Mouse (Mus musculus) midbrain, embryonic 14.5 days (tissue): ENCODE measurements around the gene Il11ra1. TPM values are rescaled to one million over a fixed set of nuclear protein-coding genes. Genes with fewer than 3 reads are reported as not detected.
A peak's percentile ranks its signal among the peaks of the same experiment; 100 is the strongest.
"Not testable (repeated sequence)": the region's sequence is repeated elsewhere in the genome, so short reads cannot be mapped to it uniquely, and the experiment has no call there.

Experiments
- ATAC-seq: fragments of 200-750 bp; cut with Nextera tagmentation; 2 replicates; pipeline ENCODE4 v1.8.0; 2017; ENCODE audit warnings: moderate number of reproducible peaks, moderate library complexity; ENCODE audit not compliant: low FRiP score, low TSS enrichment
- DNase-seq: peaks from one replicate; pipeline ENCODE4 v3.0.0-alpha.2; 2015
- H3K27ac ChIP-seq: fragments of 300-500 bp; sonication (generic); replicated peaks from 2 replicates; pipeline ENCODE4 v1.5.1; 2014; ENCODE audit warnings: mild to moderate bottlenecking, low read depth, low read length, moderate library complexity
- H3K27me3 ChIP-seq: fragments of 300-500 bp; sonication (generic); 2 replicates; pipeline ENCODE4 v1.6.1; 2014; ENCODE audit warnings: low read length, control low read depth, mixed read lengths; ENCODE audit not compliant: control insufficient read depth, insufficient read depth
- H3K36me3 ChIP-seq: fragments of 300-500 bp; sonication (generic); 2 replicates; pipeline ENCODE4 v1.6.1; 2014; ENCODE audit warnings: low read length, control low read depth; ENCODE audit not compliant: control insufficient read depth, insufficient read depth
- H3K4me1 ChIP-seq: fragments of 300-500 bp; sonication (generic); 2 replicates; pipeline ENCODE4 v1.6.1; 2014; ENCODE audit warnings: mild to moderate bottlenecking, antibody characterized with exemption, low read length, control low read depth; ENCODE audit not compliant: control insufficient read depth, insufficient read depth
- H3K4me2 ChIP-seq: fragments of 300-500 bp; sonication (generic); 2 replicates; pipeline ENCODE4 v1.6.1; 2014; ENCODE audit warnings: mild to moderate bottlenecking, low read length, moderate library complexity
- H3K4me3 ChIP-seq: fragments of 300-500 bp; sonication (generic); replicated peaks from 2 replicates; pipeline ENCODE4 v1.5.1; 2014; ENCODE audit warnings: low read depth, low read length
- H3K9ac ChIP-seq: fragments of 300-500 bp; sonication (generic); replicated peaks from 2 replicates; pipeline ENCODE4 v1.6.1; 2014; ENCODE audit warnings: mild to moderate bottlenecking, low read length, moderate library complexity
- H3K9me3 ChIP-seq: fragments of 300-500 bp; sonication (generic); 2 replicates; pipeline ENCODE4 v1.6.1; 2016; ENCODE audit warnings: low read length, control low read depth, mixed read lengths; ENCODE audit not compliant: control insufficient read depth
- WGBS: fragments of 180-500 bp; shearing (Covaris S2); extraction: QIAGEN DNeasy Blood & Tissue Kit; methylation state at CpG from one replicate; pipeline ENCODE4 v1.1.7; 2014; 5-methylcytosine and 5-hydroxymethylcytosine counted together
- polyA plus RNA-seq: library from polyadenylated mRNA; unstranded; fragments of >200 nt; fragmentation: Nextera tagmentation; extraction: Ambion mirVana; gene quantifications from 2 replicates; pipeline ENCODE4 v1.2.1, GENCODE M21; 2014

The Il11ra1 gene
- polyA plus RNA-seq, 1 experiment from 2014 or later = 32.1 TPM

DNA sequence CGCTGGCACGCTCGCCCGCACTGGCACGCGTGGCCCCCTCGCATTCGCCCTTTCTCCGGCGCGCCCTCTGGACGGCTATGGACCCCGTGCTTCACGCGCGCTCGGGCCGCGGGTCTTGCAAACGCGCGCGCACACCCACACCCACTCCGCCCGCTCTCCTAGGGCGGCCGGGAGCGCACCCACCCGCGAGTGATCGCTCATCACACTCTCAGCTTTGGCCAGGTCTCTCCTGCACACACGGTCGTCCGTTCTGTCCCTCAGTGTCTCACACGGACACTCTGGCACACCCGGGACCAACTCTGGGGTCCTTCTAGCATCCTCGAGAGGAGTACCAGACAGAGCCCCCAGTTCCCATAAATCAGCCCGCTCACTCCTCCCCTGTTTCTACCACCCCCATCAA lies 4.0 kb upstream of the Il11ra1 start:
- not testable (repeated sequence) for H3K4me3 ChIP-seq, H3K36me3 ChIP-seq, DNase-seq, H3K27ac ChIP-seq, H3K27me3 ChIP-seq, H3K9ac ChIP-seq, H3K4me1 ChIP-seq, ATAC-seq, H3K9me3 ChIP-seq
- 2% methylated on average over 12 of the region's 38 CpGs for WGBS
- peak overlapping the region; percentile 43 for H3K4me2 ChIP-seq

DNA sequence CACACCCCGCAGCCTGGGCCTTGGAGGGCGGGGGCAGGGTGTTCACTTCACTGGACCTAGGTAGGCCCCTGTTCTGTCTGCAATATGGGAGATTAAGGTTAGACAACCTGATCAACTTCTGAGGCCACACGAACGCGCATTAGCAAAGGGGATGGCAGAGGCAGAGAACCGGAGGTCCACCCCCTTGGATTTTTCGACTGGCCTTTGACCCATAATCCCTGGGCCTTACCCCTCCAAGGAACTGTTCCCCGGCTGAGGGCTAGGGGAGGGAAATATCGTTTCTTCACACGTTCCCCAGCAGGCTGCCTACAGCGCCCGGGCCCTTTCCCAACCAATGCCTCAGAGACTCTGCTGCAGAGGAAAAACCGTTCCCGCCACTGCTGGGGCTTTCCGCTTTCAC lies 3.3 kb upstream of the Il11ra1 start:
- 4% methylated on average over 11 of the region's 15 CpGs for WGBS
- not testable (repeated sequence) for DNase-seq, H3K27ac ChIP-seq

GRCm38 (mm10) chr4:41696930-41697841 lies 2.6 kb upstream of the Il11ra1 start, which contains the start of gene Cntfr:
Cntfr (minus strand) TSS chr4:41697089.
- ATAC-seq, H3K9me3 ChIP-seq, H3K27ac ChIP-seq, H3K36me3 ChIP-seq, H3K9ac ChIP-seq, H3K4me3 ChIP-seq, H3K27me3 ChIP-seq, H3K4me1 ChIP-seq: not testable (repeated sequence)
- H3K4me2 ChIP-seq = peak within 1 kb of the TSS; percentile 43
- 11% methylated on average over 34 of the region's 40 CpGs for WGBS
- peak; percentile 85 for DNase-seq

More for the DNA sequence above, 3.3 kb upstream of the Il11ra1 start:
- H3K4me2 ChIP-seq, ATAC-seq, H3K36me3 ChIP-seq, H3K27me3 ChIP-seq, H3K9me3 ChIP-seq, H3K4me1 ChIP-seq, H3K4me3 ChIP-seq, H3K9ac ChIP-seq: not testable (repeated sequence)

- not testable (repeated sequence) for H3K36me3 ChIP-seq, DNase-seq, H3K4me3 ChIP-seq, H3K27me3 ChIP-seq, ATAC-seq, H3K9me3 ChIP-seq, H3K9ac ChIP-seq, H3K4me1 ChIP-seq, H3K27ac ChIP-seq
- H3K4me2 ChIP-seq = 0 out of 2 replicates have a peak overlapping the region, but pooled peaks have one; percentile 17
- WGBS = 9% methylated on average over 23 of the region's 32 CpGs
Measured at GRCm38 (mm10) chr4:41698421-41699016, 1.3 kb upstream of the Il11ra1 start.

- not testable (repeated sequence) for H3K4me3 ChIP-seq, H3K9me3 ChIP-seq, H3K36me3 ChIP-seq, H3K4me2 ChIP-seq, H3K4me1 ChIP-seq, H3K27me3 ChIP-seq, ATAC-seq, H3K27ac ChIP-seq, H3K9ac ChIP-seq, DNase-seq
- 81% methylated on average over 2 of the region's 8 CpGs for WGBS
Measured at GRCm38 (mm10) chr4:41700224-41700623, 435 bp downstream of the Il11ra1 start.

- 83% methylated on average over 2 of the region's 2 CpGs for WGBS
- H3K9me3 ChIP-seq, H3K36me3 ChIP-seq, H3K9ac ChIP-seq, H3K27ac ChIP-seq, DNase-seq, H3K4me3 ChIP-seq, H3K27me3 ChIP-seq, H3K4me2 ChIP-seq, ATAC-seq: not testable (repeated sequence)
- H3K4me1 ChIP-seq = peaks cover 15% of the 10 kb centered on the region
Measured at GRCm38 (mm10) chr4:41702226-41702625, 2.4 kb downstream of the Il11ra1 start.

- Histone ChIP-seq H3K36me3 (no peaks in the 10 kb centered on the region), H3K4me3 (no peak overlapping the region)
- WGBS = 5% methylated on average over 5 of the region's 5 CpGs
Measured at GRCm38 (mm10) chr4:41704651-41705050, 4.9 kb downstream of the Il11ra1 start.

DNA sequence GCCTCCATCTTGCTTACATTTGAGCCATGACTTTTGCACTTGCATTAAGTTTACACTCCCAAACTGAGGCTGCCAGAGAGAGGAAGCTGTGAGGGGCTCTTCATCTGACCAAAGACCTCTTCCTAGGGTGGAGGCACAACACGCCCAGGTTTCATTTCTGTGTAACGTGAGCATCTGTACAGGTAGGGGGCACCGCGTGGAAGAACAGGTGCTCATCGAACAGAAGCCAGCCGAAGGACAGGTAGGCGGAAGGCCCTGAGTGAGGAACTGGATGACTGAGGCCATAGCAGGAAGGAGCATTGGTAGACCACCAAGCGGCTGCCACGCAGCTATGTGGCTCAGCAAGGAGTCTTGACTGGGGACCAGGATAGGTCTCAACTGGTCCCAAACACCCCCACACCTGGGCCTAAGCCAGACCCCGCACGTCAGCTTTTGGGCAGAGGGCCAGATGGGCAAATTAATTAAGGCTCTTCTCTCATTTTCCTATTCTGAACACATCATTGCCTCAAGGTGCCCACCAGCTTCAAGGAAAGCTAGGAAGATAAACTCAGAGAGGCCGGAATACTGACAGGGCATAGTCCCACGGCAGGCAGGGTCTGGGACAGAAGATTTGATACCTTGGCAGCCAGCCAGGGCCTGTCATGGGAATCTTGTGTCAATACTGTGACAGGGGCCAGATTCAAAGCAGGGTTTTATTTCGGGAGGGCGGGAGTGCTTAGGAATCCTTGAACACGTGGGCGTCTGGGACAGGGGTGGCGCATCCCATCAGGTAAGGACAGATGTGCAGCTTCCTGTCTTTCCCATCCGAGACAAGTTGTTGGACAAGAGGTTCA lies 6.3 kb downstream of the Il11ra1 start:
- peak; percentile 32; the same call in 1 of the 2 replicates for ATAC-seq
- Histone ChIP-seq H3K4me3 (no peak overlapping the region), H3K27me3 (no peaks in the 10 kb centered on the region), H3K4me1 (peaks cover 23% of the 10 kb centered on the region), H3K27ac (peak overlapping the region; percentile 73), H3K4me2 (peak overlapping the region; percentile 42), H3K9ac (no peak overlapping the region), H3K9me3 (no peaks in the 10 kb centered on the region), H3K36me3 (no peaks in the 10 kb centered on the region)
- WGBS = 45% methylated on average over 19 of the region's 19 CpGs
- DNase-seq = peak; percentile 69

More at GRCm38 (mm10) chr4:41704651-41705050, 4.9 kb downstream of the Il11ra1 start:
- peaks cover 23% of the 10 kb centered on the region for H3K4me1 ChIP-seq
- no peaks in the 10 kb centered on the region for H3K9me3 ChIP-seq
- H3K9ac ChIP-seq = no peak overlapping the region
- no peak overlapping the region for H3K4me2 ChIP-seq
- ATAC-seq (no peak), DNase-seq (no peak)
- H3K27ac ChIP-seq = no peak overlapping the region
- H3K27me3 ChIP-seq = no peaks in the 10 kb centered on the region
